Mouse (Mus musculus) right cerebral cortex, postnatal 10 days (tissue): ENCODE data around the gene Tmem53.

Experiments
- DNase-seq, 2 experiments: peaks; one replicate each; pipeline ENCODE4 v3.0.0; 2021; ENCODE audit warnings: low spot score in 2 of 2

The Tmem53 gene

GRCm38 (mm10) chr4:117314849-117315500 lies 63.2 kb downstream of the Tmem53 start:
- no peak for DNase-seq

GRCm38 (mm10) chr4:117316800-117317199 lies 65.0 kb downstream of the Tmem53 start:
- no peak for DNase-seq

GRCm38 (mm10) chr4:117317701-117318190 lies 66.0 kb downstream of the Tmem53 start:
- DNase-seq: no peak
